Mouse (Mus musculus) E14TG2a.4 (cell line): ENCODE results near the gene Manba.

Experiments used
- CTCF ChIP-seq: conservative IDR thresholded peaks from 2 replicates; pipeline ENCODE4 v1.5.1; 2014; ENCODE audit warnings: low read length
- NANOG ChIP-seq: IDR thresholded peaks from 2 replicates; pipeline ENCODE4 v1.6.1; 2014; ENCODE audit warnings: borderline replicate concordance, low read length, mixed read lengths

- TF ChIP-seq CTCF (no peak), NANOG (no peak)
Measured at GRCm38 (mm10) chr3:135556851-135557662, 71.6 kb downstream of the Manba start.
